Mouse (Mus musculus): Measurements from ENCODE around the gene Gm13285.
"Not testable (repeated sequence)": the region's sequence is repeated elsewhere in the genome, so short reads cannot be mapped to it uniquely, and the experiment has no call there.

GRCm38 (mm10) chr4:88773534-88773933 is 25.9 kb upstream of the Gm13285 start, which contains the start of gene Gm13290:
- TF ChIP-seq CTCF, EP300 (IDR thresholded peaks at IDR 0.05): not testable (repeated sequence)

Measured in lung, postnatal 0 days (tissue).